Mouse (Mus musculus) forebrain, embryonic 11.5 days (tissue): Measurements from ENCODE around the gene Leng8. TPM values are rescaled to one million over a fixed set of nuclear protein-coding genes. Genes with fewer than 3 reads are reported as not detected.
A peak's percentile ranks its signal among the peaks of the same experiment; 100 is the strongest.

Source experiments
- ATAC-seq: fragments of 200-750 bp; cut with Nextera tagmentation; replicated peaks from 2 replicates; pipeline ENCODE4 v1.8.0; 2017; ENCODE audit warnings: moderate TSS enrichment; ENCODE audit not compliant: low FRiP score
- DNase-seq: peaks from one replicate; pipeline ENCODE4 v3.0.0-alpha.2; 2017; ENCODE audit warnings: low spot score
- H3K27ac ChIP-seq: fragments of 300-500 bp; sonication (generic); 2 replicates; pipeline ENCODE4 v1.5.1; 2014; ENCODE audit warnings: low read depth, low read length
- H3K27me3 ChIP-seq: fragments of 300-500 bp; sonication (generic); 2 replicates; pipeline ENCODE4 v1.6.1; 2014; ENCODE audit warnings: mild to moderate bottlenecking, low read length, mixed read lengths; ENCODE audit not compliant: control insufficient read depth, insufficient read depth
- H3K36me3 ChIP-seq: fragments of 300-500 bp; sonication (generic); 2 replicates; pipeline ENCODE4 v1.6.1; 2014; ENCODE audit warnings: mild to moderate bottlenecking, low read length, moderate library complexity, mixed read lengths; ENCODE audit not compliant: control insufficient read depth, insufficient read depth
- H3K4me1 ChIP-seq: fragments of 300-500 bp; sonication (generic); replicated peaks from 2 replicates; pipeline ENCODE4 v1.6.1; 2014; ENCODE audit warnings: low read length, mixed read lengths; ENCODE audit not compliant: control insufficient read depth, insufficient read depth
- H3K4me2 ChIP-seq: fragments of 300-500 bp; sonication (generic); 2 replicates; pipeline ENCODE4 v1.6.1; 2014; ENCODE audit warnings: low read depth, mild to moderate bottlenecking, low read length, moderate library complexity, mixed read lengths; ENCODE audit not compliant: severe bottlenecking
- H3K4me3 ChIP-seq: fragments of 300-500 bp; sonication (generic); 2 replicates; pipeline ENCODE4 v1.5.1; 2014; ENCODE audit warnings: low read depth, low read length
- H3K9ac ChIP-seq: fragments of 300-500 bp; sonication (generic); 2 replicates; pipeline ENCODE4 v1.6.1; 2014; ENCODE audit warnings: low read length
- H3K9me3 ChIP-seq: fragments of 300-500 bp; sonication (generic); 2 replicates; pipeline ENCODE4 v1.6.1; 2016; ENCODE audit warnings: low read length, mixed read lengths; ENCODE audit not compliant: control insufficient read depth
- whole genome bisulfite sequencing: fragments of 180-500 bp; shearing (Covaris S2); extraction: QIAGEN DNeasy Blood & Tissue Kit; methylation state at CpG from one replicate; pipeline ENCODE4 v1.1.7; 2014; 5-methylcytosine and 5-hydroxymethylcytosine counted together
- polyA plus RNA-seq: library from polyadenylated mRNA; unstranded; fragments of >200 nt; fragmentation: Nextera tagmentation; extraction: Ambion mirVana; gene quantifications from 2 replicates; pipeline ENCODE4 v1.2.1, GENCODE M21; 2014

The Leng8 gene
- polyA plus RNA-seq, 1 experiment from 2014 or later, result 77.5 TPM

GRCm38 (mm10) chr7:4147371-4147770, 10.5 kb downstream of the Leng8 start:
- no peak for ATAC-seq
- H3K4me1 ChIP-seq, result peaks cover 7% of the 10 kb centered on the region; the same call in 1 of the 2 replicates
- peaks cover 17% of the 10 kb centered on the region for H3K27me3 ChIP-seq
- no peak overlapping the region for H3K4me2 ChIP-seq
- H3K9ac ChIP-seq, result no peak overlapping the region
- 93% methylated on average over 19 of the region's 20 CpGs for WGBS
- no peak overlapping the region for H3K27ac ChIP-seq
- H3K36me3 ChIP-seq, result peaks cover 43% of the 10 kb centered on the region
- H3K4me3 ChIP-seq, result no peak overlapping the region
- no peaks in the 10 kb centered on the region for H3K9me3 ChIP-seq
- no peak for DNase-seq

GRCm38 (mm10) chr7:4147836-4148235, 11.0 kb downstream of the Leng8 start:
- 93% methylated on average over 4 of the region's 4 CpGs for WGBS

GRCm38 (mm10) chr7:4148341-4149208, 11.7 kb downstream of the Leng8 start:
- Histone ChIP-seq H3K27me3 (peaks cover 17% of the 10 kb centered on the region), H3K36me3 (peaks cover 31% of the 10 kb centered on the region), H3K9ac (peak overlapping the region; percentile 65), H3K4me2 (peak overlapping the region; percentile 96), H3K4me1 (peaks cover 7% of the 10 kb centered on the region; the same call in 1 of the 2 replicates), H3K9me3 (no peaks in the 10 kb centered on the region), H3K27ac (peak overlapping the region; percentile 53; the same call in 1 of the 2 replicates), H3K4me3 (peak overlapping the region; percentile 69)
- ATAC-seq (0 out of 2 replicates have a peak, but pooled peaks have one; percentile 3), DNase-seq (peak; percentile 50)
- WGBS, result 27% methylated on average over 18 of the region's 18 CpGs

More at GRCm38 (mm10) chr7:4147836-4148235, 11.0 kb downstream of the Leng8 start:
- ATAC-seq, result no peak
- Histone ChIP-seq H3K9ac (no peak overlapping the region), H3K9me3 (no peaks in the 10 kb centered on the region), H3K36me3 (peaks cover 38% of the 10 kb centered on the region), H3K4me2 (no peak overlapping the region), H3K27me3 (peaks cover 17% of the 10 kb centered on the region), H3K4me1 (peaks cover 7% of the 10 kb centered on the region; the same call in 1 of the 2 replicates), H3K4me3 (no peak overlapping the region), H3K27ac (no peak overlapping the region)
- no peak for DNase-seq

- H3K9ac ChIP-seq, result peak overlapping the region; percentile 65
- peak overlapping the region; percentile 53 for H3K27ac ChIP-seq
- H3K9me3 ChIP-seq, result no peaks in the 10 kb centered on the region
- peak overlapping the region; percentile 69 for H3K4me3 ChIP-seq
- H3K27me3 ChIP-seq, result peaks cover 17% of the 10 kb centered on the region
- H3K4me1 ChIP-seq, result peaks cover 7% of the 10 kb centered on the region; the same call in 1 of the 2 replicates
- peak; percentile 73 for ATAC-seq
- H3K36me3 ChIP-seq, result peaks cover 22% of the 10 kb centered on the region; the same call in 1 of the 2 replicates
- WGBS, result under 1% methylated on average over 64 of the region's 64 CpGs
- H3K4me2 ChIP-seq, result peak overlapping the region; percentile 96
- DNase-seq, result peak; percentile 81
Measured at GRCm38 (mm10) chr7:4149209-4150054, 12.6 kb downstream of the Leng8 start.

GRCm38 (mm10) chr7:4150059-4150541, 13.3 kb downstream of the Leng8 start, which contains the start of gene Leng9:
TSS of gene Leng9 (minus strand) at chr7:4150374.
- Histone ChIP-seq H3K36me3 (peaks cover 16% of the 10 kb centered on the region; the same call in 1 of the 2 replicates), H3K4me2 (peak within 1 kb of the TSS; percentile 96), H3K9me3 (no peaks in the 10 kb centered on the region), H3K27ac (peak within 1 kb of the TSS; percentile 53), H3K27me3 (peaks cover 17% of the 10 kb centered on the region), H3K9ac (peak within 1 kb of the TSS; percentile 65), H3K4me3 (peak within 1 kb of the TSS; percentile 69), H3K4me1 (peaks cover 7% of the 10 kb centered on the region; the same call in 1 of the 2 replicates)
- no peak; the same call in 1 of the 2 replicates for ATAC-seq
- WGBS, result under 1% methylated on average over 14 of the region's 14 CpGs
- no peak for DNase-seq

- Histone ChIP-seq H3K4me1 (peaks cover 7% of the 10 kb centered on the region; the same call in 1 of the 2 replicates), H3K36me3 (peaks cover 10% of the 10 kb centered on the region; the same call in 1 of the 2 replicates), H3K9me3 (no peaks in the 10 kb centered on the region), H3K27ac (no peak overlapping the region), H3K4me3 (peak overlapping the region; percentile 1; the same call in 1 of the 2 replicates), H3K27me3 (peaks cover 17% of the 10 kb centered on the region), H3K9ac (no peak overlapping the region), H3K4me2 (peak overlapping the region; percentile 96)
- WGBS, result 9% methylated on average over 14 of the region's 14 CpGs
- no peak for ATAC-seq
- DNase-seq, result peak; percentile 51
Measured at GRCm38 (mm10) chr7:4150811-4151221, 14.0 kb downstream of the Leng8 start.

- peaks cover 17% of the 10 kb centered on the region for H3K27me3 ChIP-seq
- no peak for ATAC-seq
- WGBS, result 14% methylated on average over 22 of the region's 22 CpGs
- H3K4me3 ChIP-seq, result peak overlapping the region; percentile 9; the same call in 1 of the 2 replicates
- peaks cover 7% of the 10 kb centered on the region; the same call in 1 of the 2 replicates for H3K4me1 ChIP-seq
- peaks cover 10% of the 10 kb centered on the region; the same call in 1 of the 2 replicates for H3K36me3 ChIP-seq
- H3K27ac ChIP-seq, result no peak overlapping the region
- H3K9me3 ChIP-seq, result no peaks in the 10 kb centered on the region
- no peak overlapping the region for H3K9ac ChIP-seq
- peak; percentile 58 for DNase-seq
- peak overlapping the region; percentile 96; the same call in 1 of the 2 replicates for H3K4me2 ChIP-seq
Measured at GRCm38 (mm10) chr7:4151241-4151640, 14.4 kb downstream of the Leng8 start.

GRCm38 (mm10) chr7:4154356-4154755, 17.5 kb downstream of the Leng8 start:
- no peak overlapping the region for H3K4me2 ChIP-seq
- H3K27me3 ChIP-seq, result peaks cover 17% of the 10 kb centered on the region
- H3K9ac ChIP-seq, result no peak overlapping the region
- WGBS, result 78% methylated on average over 5 of the region's 5 CpGs
- no peak overlapping the region for H3K27ac ChIP-seq
- H3K4me1 ChIP-seq, result peaks cover 7% of the 10 kb centered on the region; the same call in 1 of the 2 replicates
- ATAC-seq, result no peak
- H3K9me3 ChIP-seq, result no peaks in the 10 kb centered on the region
- no peak for DNase-seq
- no peaks in the 10 kb centered on the region for H3K36me3 ChIP-seq
- no peak overlapping the region for H3K4me3 ChIP-seq
